Comparison of ENCODE assay signal across 10 mouse cellular contexts in genomic region chr8:111778801-111779200, GRCm38 (mm10). TPM values are rescaled to one million over a fixed set of nuclear protein-coding genes. Genes with fewer than 3 reads are reported as not detected.
A peak's percentile ranks its signal among the peaks of the same experiment; 100 is the strongest.
DNase-seq lines count a peak whose midpoint lies in the region; ATAC-seq and TF ChIP-seq lines count a peak whose summit lies in the region.
"Had no signal": no experiment of that assay in that cellular context is flagged by ENCODE, and none has a peak within 500 bp of the region (broad histone marks: within the 10 kb centered on the region; RNA-seq: fewer than 3 reads in every experiment).

No protein-coding gene starts in this region.

- no peak overlapping the region for H3K4me2 ChIP-seq in heart, embryonic 12.5 days
- H3K4me2 ChIP-seq in liver, postnatal 0 days (ENCODE audit: low read depth, low read length), result no peak overlapping the region
- no peak overlapping the region for H3K4me2 ChIP-seq in liver, embryonic 11.5 days
- no peak overlapping the region for H3K4me2 ChIP-seq in forebrain, embryonic 15.5 days (replicated peaks)

- 0 out of 2 replicates have a peak overlapping the region, but pooled peaks have one; percentile 50 for H3K9ac ChIP-seq in heart, embryonic 12.5 days
- H3K9ac ChIP-seq in liver, postnatal 0 days (replicated peaks), result no peak overlapping the region
- no peak overlapping the region for H3K9ac ChIP-seq in liver, embryonic 11.5 days (ENCODE audit: low read depth, low read length)
- H3K9ac ChIP-seq in forebrain, embryonic 15.5 days (replicated peaks), result no peak overlapping the region
- H3K9ac ChIP-seq: liver, embryonic 14.5 days had no signal

- ATAC-seq in heart, embryonic 12.5 days (ENCODE audit: insufficient number of reproducible peaks, low FRiP score), result no peak
- ATAC-seq in liver, postnatal 0 days, result no peak
- no peak for ATAC-seq in liver, embryonic 11.5 days (replicated peaks; ENCODE audit: low FRiP score)
- ATAC-seq in forebrain, embryonic 15.5 days (replicated peaks), result peak; percentile 69

- H3K27ac ChIP-seq in heart, embryonic 12.5 days (ENCODE audit: poor library complexity, severe bottlenecking), result no peak overlapping the region
- peak overlapping the region; percentile 76; the same call in 1 of the 2 replicates for H3K27ac ChIP-seq in liver, postnatal 0 days (ENCODE audit: low read depth)
- no peak overlapping the region for H3K27ac ChIP-seq in liver, embryonic 11.5 days (ENCODE audit: low read depth, low read length)
- peak overlapping the region; percentile 58 for H3K27ac ChIP-seq in forebrain, embryonic 15.5 days (replicated peaks)
- H3K27ac ChIP-seq: liver, embryonic 14.5 days had no signal

- H3K4me3 ChIP-seq in heart, embryonic 12.5 days, result no peak overlapping the region
- no peak overlapping the region for H3K4me3 ChIP-seq in liver, postnatal 0 days (ENCODE audit: low read depth, low read length)
- H3K4me3 ChIP-seq in liver, embryonic 11.5 days (ENCODE audit: low read depth, low read length), result no peak overlapping the region
- H3K4me3 ChIP-seq in forebrain, embryonic 15.5 days, result no peak overlapping the region

- H3K9me3 ChIP-seq in heart, embryonic 12.5 days (replicated peaks), result no peaks in the 10 kb centered on the region
- no peaks in the 10 kb centered on the region for H3K9me3 ChIP-seq in liver, postnatal 0 days (ENCODE audit: low read length)
- H3K9me3 ChIP-seq in liver, embryonic 11.5 days (ENCODE audit: control insufficient read depth, low read length), result no peaks in the 10 kb centered on the region
- no peaks in the 10 kb centered on the region for H3K9me3 ChIP-seq in forebrain, embryonic 15.5 days

- no peak for DNase-seq in heart, adult 9 months (ENCODE audit: low spot score in 2 of 2)
- DNase-seq in liver, postnatal 0 days, result no peak
- DNase-seq in liver, embryonic 11.5 days (ENCODE audit: low spot score), result no peak
- peak; percentile 45 for DNase-seq in Muller cell, postnatal 12 days (ENCODE audit: inconsistent ontology term)
- no peak for DNase-seq in T-cell, adult 2 months (ENCODE audit: low spot score)
- DNase-seq: kidney, adult 2 months had no signal

- H3K4me1 ChIP-seq in heart, embryonic 12.5 days (replicated peaks), result peaks cover 44% of the 10 kb centered on the region
- peaks cover 23% of the 10 kb centered on the region for H3K4me1 ChIP-seq in liver, postnatal 0 days (ENCODE audit: insufficient read depth)
- peaks cover 8% of the 10 kb centered on the region for H3K4me1 ChIP-seq in liver, embryonic 11.5 days (replicated peaks; ENCODE audit: control insufficient read depth, insufficient read depth, low read length)
- H3K4me1 ChIP-seq in forebrain, embryonic 15.5 days, result peaks cover 35% of the 10 kb centered on the region

- 29% methylated on average over 7 of the region's 7 CpGs for WGBS in heart, embryonic 12.5 days
- WGBS in liver, postnatal 0 days (ENCODE audit: insufficient replicate concordance), result 80% methylated on average over 7 of the region's 7 CpGs
- 81% methylated on average over 7 of the region's 7 CpGs for WGBS in liver, embryonic 11.5 days
- WGBS in forebrain, embryonic 15.5 days, result 27% methylated on average over 7 of the region's 7 CpGs

- H3K27me3 ChIP-seq in heart, embryonic 12.5 days (replicated peaks), result no peaks in the 10 kb centered on the region
- no peaks in the 10 kb centered on the region for H3K27me3 ChIP-seq in liver, postnatal 0 days (ENCODE audit: insufficient read depth, low read length)
- no peaks in the 10 kb centered on the region for H3K27me3 ChIP-seq in liver, embryonic 11.5 days (replicated peaks; ENCODE audit: control insufficient read depth, insufficient read depth, low read length)
- no peaks in the 10 kb centered on the region for H3K27me3 ChIP-seq in forebrain, embryonic 15.5 days
- H3K27me3 ChIP-seq: CH12.LX had no signal

- TF ChIP-seq CTCF in liver, postnatal 0 days (IDR thresholded peaks at IDR 0.05; ENCODE audit: low read depth), result no peak

- peaks cover 13% of the 10 kb centered on the region; the same call in 1 of the 2 replicates for H3K36me3 ChIP-seq in heart, embryonic 12.5 days
- H3K36me3 ChIP-seq in liver, postnatal 0 days (replicated peaks; ENCODE audit: insufficient read depth, low read length), result peaks cover 4% of the 10 kb centered on the region; the same call in 1 of the 2 replicates
- peaks cover 10% of the 10 kb centered on the region for H3K36me3 ChIP-seq in liver, embryonic 11.5 days (ENCODE audit: control insufficient read depth, insufficient read depth, low read length)
- no peaks in the 10 kb centered on the region for H3K36me3 ChIP-seq in forebrain, embryonic 15.5 days

- no peak for TF ChIP-seq EP300 in liver, postnatal 0 days (IDR thresholded peaks at IDR 0.05; ENCODE audit: low read depth)

RNA-seq across cellular contexts. Expression of gene Bcar1, which starts 35.2 kb away (rescaled TPM):
- polyA plus RNA-seq in heart, embryonic 12.5 days (2016; fragmentation: Nextera tagmentation; extraction: Ambion mirVana), result 46.4 and 47.2 TPM in 2 replicates
- polyA plus RNA-seq in liver, postnatal 0 days (2015; fragmentation: Nextera tagmentation; extraction: Ambion mirVana), result 9.9 and 11.6 TPM in 2 replicates
- polyA plus RNA-seq in liver, embryonic 11.5 days (2014; fragmentation: Nextera tagmentation; extraction: Ambion mirVana), result 26.1 and 27.8 TPM in 2 replicates
- 51.8 and 55.1 TPM in 2 replicates for polyA plus RNA-seq in forebrain, embryonic 15.5 days (2015; fragmentation: Nextera tagmentation; extraction: Ambion mirVana)

Comparison
In these comparisons a context has a peak if more than half of its experiments do, and no peak if none do; other contexts are left out.
1. H3K27ac ChIP-seq: peak in liver, postnatal 0 days (single experiment) and forebrain, embryonic 15.5 days (single experiment); none in heart, embryonic 12.5 days (single experiment) and liver, embryonic 11.5 days (single experiment).